Mouse (Mus musculus): ENCODE measurements around the gene Olfr1371. TPM values are rescaled to one million over a fixed set of nuclear protein-coding genes. Genes with fewer than 3 reads are reported as not detected.
A peak's percentile ranks its signal among the peaks of the same experiment; 100 is the strongest.

Gene Olfr1371
- polyA plus RNA-seq, 1 experiment from 2014 or later, result not detected

DNA sequence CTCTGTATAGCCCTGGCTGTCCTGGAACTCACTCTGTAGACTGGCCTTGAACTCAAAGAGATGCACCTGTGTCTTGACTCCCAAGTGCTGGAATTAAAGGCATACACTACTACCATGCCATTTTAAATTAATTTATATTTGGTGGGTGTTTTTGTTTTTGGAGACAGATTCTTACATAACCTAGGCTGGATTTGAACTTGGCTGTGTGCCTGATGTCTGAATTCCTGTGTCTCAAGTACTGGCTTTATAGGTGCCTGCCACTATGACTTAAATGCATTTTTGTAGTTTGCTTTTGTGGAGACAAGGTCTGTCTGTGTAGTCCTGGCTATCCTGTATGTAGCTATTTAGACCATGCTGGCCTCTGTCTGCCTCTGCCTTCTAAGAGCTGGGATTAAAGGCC is 20.7 kb upstream of the Olfr1371 start:
- Histone ChIP-seq H3K4me3 (replicated peaks) (0 out of 2 replicates have a peak overlapping the region, but pooled peaks have one; percentile 1), H3K36me3 (peaks cover 26% of the 10 kb centered on the region), H3K27ac (no peak overlapping the region), H3K4me2 (replicated peaks) (peak overlapping the region; percentile 4; the same call in 1 of the 2 replicates), H3K4me1 (replicated peaks) (peaks cover 31% of the 10 kb centered on the region), H3K9me3 (no peaks in the 10 kb centered on the region), H3K27me3 (no peaks in the 10 kb centered on the region), H3K9ac (replicated peaks) (no peak overlapping the region)
- no peak for ATAC-seq

DNA sequence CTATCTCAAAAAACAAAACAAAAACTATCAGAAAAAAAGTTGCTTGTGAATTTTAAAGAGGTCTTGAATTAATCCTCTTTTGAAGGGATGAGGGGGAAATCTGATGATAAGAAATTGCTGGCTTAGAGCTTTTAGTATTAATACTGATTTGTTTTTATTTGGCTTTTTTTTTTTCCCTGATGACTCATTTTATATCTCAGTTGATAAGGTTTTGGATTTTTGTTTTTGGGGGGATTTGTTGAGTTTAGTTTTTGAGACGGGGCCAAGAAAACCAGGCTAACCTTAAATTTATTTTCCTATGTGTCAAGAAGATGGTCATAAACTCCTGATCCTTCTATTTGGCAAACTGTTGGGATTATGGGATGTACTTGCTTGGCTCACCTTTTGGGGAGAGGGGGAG is 20.1 kb upstream of the Olfr1371 start:
- H3K27me3 ChIP-seq, result no peaks in the 10 kb centered on the region
- 0 out of 2 replicates have a peak overlapping the region, but pooled peaks have one; percentile 91 for H3K4me3 ChIP-seq (replicated peaks)
- peaks cover 31% of the 10 kb centered on the region for H3K4me1 ChIP-seq (replicated peaks)
- peak overlapping the region; percentile 80 for H3K4me2 ChIP-seq (replicated peaks)
- ATAC-seq, result no peak
- H3K27ac ChIP-seq, result no peak overlapping the region
- peak overlapping the region; percentile 99; the same call in 1 of the 2 replicates for H3K9ac ChIP-seq (replicated peaks)
- H3K36me3 ChIP-seq, result peaks cover 23% of the 10 kb centered on the region
- H3K9me3 ChIP-seq, result no peaks in the 10 kb centered on the region
- 92% methylated on average over 1 of the region's 1 CpGs for WGBS

DNA sequence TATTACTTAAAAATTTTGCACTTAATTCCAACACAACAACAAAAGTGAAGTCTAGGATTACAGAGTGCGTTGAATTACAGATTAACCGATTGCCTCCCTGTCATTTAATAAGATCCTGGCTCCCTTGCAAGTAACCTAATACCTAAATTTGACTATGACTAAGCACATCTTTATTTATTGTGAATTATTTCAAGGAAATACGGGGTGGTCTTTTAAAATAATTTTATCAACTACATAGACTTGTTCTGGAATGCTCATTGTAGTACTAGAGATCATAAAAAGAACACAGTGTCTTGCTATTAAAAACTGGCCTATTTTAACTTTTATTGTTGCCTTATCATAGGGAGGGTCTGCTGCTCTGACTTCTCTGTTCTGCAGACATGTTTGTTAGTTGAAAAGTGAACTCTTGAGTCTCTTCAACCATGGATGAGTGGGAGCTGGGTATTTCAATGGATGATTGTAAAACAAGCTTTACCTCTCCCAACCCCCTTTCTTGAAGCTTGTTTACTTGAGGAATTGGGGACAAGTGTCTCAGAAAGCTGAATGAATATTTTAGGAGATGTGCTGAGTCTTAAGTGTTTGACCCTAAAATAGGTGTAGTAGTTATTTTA is 19.4 kb upstream of the Olfr1371 start:
- peak overlapping the region; percentile 91 for H3K4me3 ChIP-seq (replicated peaks)
- H3K4me1 ChIP-seq (replicated peaks), result peaks cover 31% of the 10 kb centered on the region
- no peaks in the 10 kb centered on the region for H3K9me3 ChIP-seq
- ATAC-seq, result no peak
- H3K27ac ChIP-seq, result no peak overlapping the region
- peak overlapping the region; percentile 80 for H3K4me2 ChIP-seq (replicated peaks)
- H3K27me3 ChIP-seq, result no peaks in the 10 kb centered on the region
- peaks cover 17% of the 10 kb centered on the region for H3K36me3 ChIP-seq
- 33% methylated on average over 3 of the region's 3 CpGs for WGBS
- peak overlapping the region; percentile 99 for H3K9ac ChIP-seq (replicated peaks)

DNA sequence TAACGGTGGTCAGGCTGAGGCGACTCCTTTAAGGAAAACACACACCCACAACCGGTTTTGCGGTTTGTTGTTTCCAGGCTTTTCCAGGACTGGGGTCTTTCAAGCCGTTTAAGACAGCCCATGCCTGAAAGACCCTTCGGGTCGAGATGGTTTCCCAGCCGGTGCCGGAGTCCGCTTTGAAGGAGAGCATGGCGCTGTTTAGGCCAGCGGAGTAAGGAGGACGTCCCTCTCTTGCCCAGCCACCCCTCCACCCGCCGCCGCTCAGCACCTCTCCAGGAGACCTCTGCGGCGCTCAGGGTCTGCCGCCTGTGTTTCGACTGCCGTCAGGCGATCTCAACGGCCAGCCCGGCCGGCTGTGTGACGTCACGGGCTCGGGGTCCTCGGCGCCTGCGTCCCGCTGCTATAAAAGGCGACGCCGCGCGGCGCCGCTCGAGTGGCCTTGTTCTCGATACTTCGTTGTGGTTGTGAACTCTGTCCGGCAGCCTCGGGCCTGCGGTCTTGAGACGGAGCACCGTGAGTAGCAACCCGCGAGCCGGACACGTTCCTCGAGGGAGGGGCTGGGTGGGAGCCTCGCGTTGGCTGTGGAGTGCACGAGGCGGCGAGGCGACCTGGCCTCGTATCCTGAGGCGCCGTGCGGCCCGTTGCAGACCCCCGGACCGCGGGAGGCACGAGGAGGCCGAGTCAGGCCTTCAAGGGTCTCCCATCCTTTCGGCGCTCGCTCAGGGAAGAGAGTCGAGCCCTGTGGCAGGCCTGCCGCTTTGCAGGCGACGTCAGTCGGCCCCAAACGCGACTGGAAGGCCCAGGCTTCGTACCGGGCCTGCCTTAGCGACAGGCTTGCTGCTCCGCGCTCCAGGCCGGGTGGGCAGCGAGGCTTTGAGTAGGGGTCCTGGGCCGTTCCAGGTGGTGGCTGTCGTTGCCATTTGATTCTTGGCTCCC is 18.1 kb upstream of the Olfr1371 start, which contains the start of gene Skp1a:
Gene Skp1a, plus strand, starts transcription at position 390 of the 936 bp plus-strand sequence.
- H3K27ac ChIP-seq, result peak within 1 kb of the TSS; percentile 99
- H3K4me2 ChIP-seq (replicated peaks), result peak within 1 kb of the TSS; percentile 80
- peak; percentile 92 for ATAC-seq
- WGBS, result under 1% methylated on average over 87 of the region's 87 CpGs
- H3K4me1 ChIP-seq (replicated peaks), result peaks cover 31% of the 10 kb centered on the region
- H3K36me3 ChIP-seq, result peaks cover 6% of the 10 kb centered on the region; the same call in 1 of the 2 replicates
- no peaks in the 10 kb centered on the region for H3K27me3 ChIP-seq
- peak within 1 kb of the TSS; percentile 99 for H3K9ac ChIP-seq (replicated peaks)
- no peaks in the 10 kb centered on the region for H3K9me3 ChIP-seq
- peak within 1 kb of the TSS; percentile 91 for H3K4me3 ChIP-seq (replicated peaks)

DNA sequence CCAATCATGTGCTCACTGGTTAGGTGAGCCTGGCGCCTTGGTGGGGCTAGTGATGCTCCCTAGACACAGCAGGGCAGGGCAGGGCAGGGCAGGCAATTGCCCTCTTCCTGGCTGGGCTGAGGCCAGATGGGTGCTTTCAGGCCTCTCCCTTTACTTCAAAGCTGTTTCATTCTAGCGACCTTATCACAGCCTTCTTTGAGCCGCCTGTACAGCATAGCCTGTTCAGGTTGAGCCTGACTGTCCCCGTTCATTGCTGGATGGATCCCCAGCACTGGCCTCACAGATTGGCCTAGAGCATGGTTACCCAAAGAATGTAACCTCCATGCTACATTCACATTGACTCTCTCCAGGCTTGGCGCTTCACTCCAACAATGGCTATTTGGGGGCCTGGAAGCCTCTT is 16.9 kb upstream of the Olfr1371 start:
- H3K27ac ChIP-seq, result no peak overlapping the region
- H3K36me3 ChIP-seq, result peaks cover 1% of the 10 kb centered on the region; the same call in 1 of the 2 replicates
- H3K4me1 ChIP-seq (replicated peaks), result peaks cover 31% of the 10 kb centered on the region
- ATAC-seq, result no peak
- peak overlapping the region; percentile 99 for H3K9ac ChIP-seq (replicated peaks)
- no peaks in the 10 kb centered on the region for H3K27me3 ChIP-seq
- peak overlapping the region; percentile 91 for H3K4me3 ChIP-seq (replicated peaks)
- 59% methylated on average over 5 of the region's 5 CpGs for WGBS
- H3K9me3 ChIP-seq, result no peaks in the 10 kb centered on the region
- H3K4me2 ChIP-seq (replicated peaks), result peak overlapping the region; percentile 80

DNA sequence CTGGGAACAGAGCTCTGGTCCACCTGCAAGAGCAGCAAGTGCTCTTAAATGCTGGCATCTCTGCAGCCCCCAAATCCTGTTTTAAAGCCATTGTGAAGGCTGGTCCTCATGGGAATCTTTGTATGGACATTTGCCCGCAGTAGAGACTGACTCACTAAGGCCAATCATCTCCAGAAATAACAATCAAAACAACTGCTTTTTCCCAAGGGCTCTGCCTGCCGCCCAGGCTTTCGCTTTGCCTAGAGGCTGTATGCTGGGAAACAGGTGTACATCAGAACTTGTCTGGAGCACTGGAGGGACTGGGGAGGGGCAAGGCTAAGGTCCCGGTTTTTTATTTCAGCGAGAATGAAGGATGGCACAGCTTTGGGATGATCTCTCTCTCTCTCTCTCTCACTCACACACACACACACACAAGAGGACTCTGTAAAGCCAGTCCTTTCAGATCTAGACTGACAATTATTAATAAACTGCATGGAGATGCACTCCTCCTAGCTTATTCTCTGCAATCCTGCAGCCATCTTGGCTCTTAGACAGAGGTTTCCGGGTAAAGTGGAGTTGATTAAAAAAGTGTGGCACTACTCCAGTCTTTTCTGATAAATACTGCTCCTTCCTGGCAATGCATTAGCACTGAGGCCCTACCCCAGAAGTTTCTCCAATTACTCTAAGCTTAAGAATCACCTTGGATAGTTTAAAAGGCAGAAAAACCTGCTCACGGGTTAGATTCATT is 15.1 kb upstream of the Olfr1371 start:
- Histone ChIP-seq H3K4me2 (replicated peaks) (no peak overlapping the region), H3K9ac (replicated peaks) (no peak overlapping the region), H3K27ac (no peak overlapping the region), H3K4me1 (replicated peaks) (peaks cover 21% of the 10 kb centered on the region), H3K36me3 (no peaks in the 10 kb centered on the region), H3K27me3 (peaks cover 9% of the 10 kb centered on the region), H3K9me3 (no peaks in the 10 kb centered on the region), H3K4me3 (replicated peaks) (no peak overlapping the region)
- 83% methylated on average over 7 of the region's 7 CpGs for WGBS
- ATAC-seq, result no peak

DNA sequence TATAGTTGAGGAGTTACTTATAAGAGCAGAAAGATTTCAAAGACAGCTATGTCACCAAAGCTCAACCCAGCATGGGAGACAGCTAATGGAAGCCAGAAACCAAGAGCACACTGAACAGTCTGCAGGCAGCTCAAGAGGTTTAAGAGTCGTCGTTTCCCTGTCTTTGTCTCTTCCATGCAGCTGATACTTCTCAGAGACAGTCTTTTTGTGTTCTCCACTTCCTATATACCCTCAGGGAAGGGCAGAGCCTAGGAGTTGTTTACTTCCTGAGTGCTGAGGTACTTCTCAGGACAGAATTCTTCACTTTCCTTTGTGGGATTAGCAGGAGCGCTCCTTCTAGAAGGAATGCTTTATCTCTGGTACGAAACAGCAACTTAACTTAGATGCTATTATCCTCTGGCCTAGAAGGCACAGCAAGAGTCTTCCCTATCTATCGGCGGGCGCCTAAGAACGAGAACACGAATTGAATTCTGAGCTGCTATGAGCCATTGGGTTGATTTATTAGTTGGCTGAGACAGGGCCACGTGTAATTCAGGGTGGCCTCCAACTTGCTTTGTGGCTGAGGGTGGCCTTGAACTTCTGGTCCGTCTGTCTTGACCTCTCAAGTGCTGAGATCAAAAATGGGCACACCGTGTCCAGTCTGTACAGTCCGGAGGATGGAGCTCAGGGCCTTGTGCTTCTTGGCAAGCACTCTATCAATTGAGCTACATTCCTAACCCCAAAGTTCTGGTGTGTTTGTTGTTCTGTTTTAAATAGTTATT is 13.9 kb upstream of the Olfr1371 start:
- Histone ChIP-seq H3K36me3 (no peaks in the 10 kb centered on the region), H3K27ac (no peak overlapping the region), H3K9me3 (no peaks in the 10 kb centered on the region), H3K9ac (replicated peaks) (no peak overlapping the region), H3K4me1 (replicated peaks) (peaks cover 8% of the 10 kb centered on the region), H3K27me3 (peaks cover 11% of the 10 kb centered on the region), H3K4me2 (replicated peaks) (no peak overlapping the region), H3K4me3 (replicated peaks) (no peak overlapping the region)
- WGBS, result 77% methylated on average over 13 of the region's 13 CpGs
- ATAC-seq, result no peak

DNA sequence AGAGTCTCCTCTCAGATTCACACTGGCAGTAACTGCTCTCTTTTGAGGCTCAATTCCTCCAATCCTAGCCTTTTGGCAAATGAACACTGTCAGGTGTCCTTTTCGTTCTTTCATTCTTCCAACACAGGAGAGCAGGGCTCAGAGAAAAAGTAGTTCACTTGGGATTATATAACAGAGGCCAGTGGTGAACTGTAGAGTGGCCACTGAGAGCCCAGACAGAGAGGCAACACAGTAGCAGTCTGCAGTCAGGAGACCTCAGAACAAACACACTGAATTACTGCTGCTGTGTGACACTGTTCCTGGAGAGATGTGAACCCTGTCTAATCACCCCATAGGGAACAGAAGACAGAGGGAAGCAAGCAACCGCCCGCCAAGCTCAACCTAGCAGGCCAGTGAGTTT is 13.3 kb upstream of the Olfr1371 start:
- Histone ChIP-seq H3K4me1 (replicated peaks) (peaks cover 8% of the 10 kb centered on the region), H3K27me3 (peaks cover 11% of the 10 kb centered on the region), H3K27ac (no peak overlapping the region), H3K4me2 (replicated peaks) (no peak overlapping the region), H3K9me3 (no peaks in the 10 kb centered on the region), H3K9ac (replicated peaks) (no peak overlapping the region), H3K36me3 (no peaks in the 10 kb centered on the region), H3K4me3 (replicated peaks) (no peak overlapping the region)
- ATAC-seq, result no peak
- 79% methylated on average over 3 of the region's 3 CpGs for WGBS

DNA sequence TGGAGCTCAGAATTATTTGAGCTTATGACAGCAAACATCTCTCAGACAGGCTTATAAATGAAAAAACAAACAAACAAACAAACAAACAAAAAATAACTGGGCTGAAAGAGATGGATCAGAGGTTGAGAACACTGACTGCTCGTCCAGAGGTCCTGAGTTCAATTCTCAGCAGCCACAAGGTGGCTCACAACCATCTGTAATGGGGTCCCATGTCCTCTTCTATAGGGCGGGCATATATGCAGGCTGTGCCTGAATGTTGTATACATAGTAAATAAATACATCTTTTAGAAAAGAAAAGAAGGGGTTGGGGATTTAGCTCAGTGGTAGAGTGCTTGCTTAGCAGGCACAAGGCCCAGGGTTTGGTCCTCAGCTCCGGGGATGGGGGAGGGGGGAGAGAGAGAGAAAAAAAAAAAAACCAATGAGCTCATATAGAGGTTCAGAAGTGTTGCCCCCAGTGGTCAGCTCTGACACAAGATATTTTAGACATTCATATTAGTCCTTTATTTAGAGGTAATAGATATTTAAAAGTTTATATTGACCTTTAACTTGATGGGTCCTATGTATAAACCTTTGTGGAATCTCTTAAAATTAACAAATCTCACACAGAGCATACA is 12.3 kb upstream of the Olfr1371 start:
- peaks cover 11% of the 10 kb centered on the region for H3K27me3 ChIP-seq
- no peak overlapping the region for H3K9ac ChIP-seq (replicated peaks)
- H3K9me3 ChIP-seq, result no peaks in the 10 kb centered on the region
- peaks cover 7% of the 10 kb centered on the region for H3K4me1 ChIP-seq (replicated peaks)
- no peak overlapping the region for H3K4me3 ChIP-seq (replicated peaks)
- no peak overlapping the region for H3K27ac ChIP-seq
- no peaks in the 10 kb centered on the region for H3K36me3 ChIP-seq
- ATAC-seq, result no peak
- 68% methylated on average over 3 of the region's 3 CpGs for WGBS
- H3K4me2 ChIP-seq (replicated peaks), result no peak overlapping the region

DNA sequence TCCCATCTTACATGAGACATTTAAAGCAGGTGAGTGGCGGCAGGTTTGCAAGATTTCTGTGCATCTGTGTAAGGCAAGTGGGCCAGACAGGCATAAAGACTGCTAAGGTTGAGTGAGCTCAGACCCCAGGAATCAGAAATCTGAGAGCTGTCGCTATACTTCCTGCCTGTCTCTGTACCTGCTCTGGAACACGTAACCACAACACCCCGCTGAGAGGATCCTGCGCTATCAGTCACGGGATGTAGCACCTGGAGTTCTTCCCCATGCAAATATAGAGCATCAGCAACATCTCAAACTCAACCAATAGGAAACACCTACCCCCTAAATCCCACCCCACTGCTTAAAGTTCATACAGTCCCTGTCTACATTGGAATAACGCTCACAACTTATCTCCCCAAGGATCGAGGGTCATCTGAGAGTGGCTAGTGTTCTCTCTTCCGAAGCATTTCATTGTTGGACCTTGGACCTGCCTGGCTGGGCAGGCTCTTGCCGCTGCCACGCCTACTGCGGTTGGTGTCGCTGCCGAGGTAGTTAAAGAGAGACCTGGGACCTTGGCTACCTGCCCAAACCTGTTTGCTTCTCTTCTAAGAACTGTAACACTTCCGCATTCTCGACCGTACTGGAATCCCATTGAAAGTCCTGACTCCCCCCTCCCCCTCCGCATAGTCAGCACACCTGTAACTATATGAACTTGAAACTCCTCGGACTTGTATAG is 10.3 kb upstream of the Olfr1371 start:
- H3K4me2 ChIP-seq (replicated peaks), result 0 out of 2 replicates have a peak overlapping the region, but pooled peaks have one; percentile 11
- H3K36me3 ChIP-seq, result no peaks in the 10 kb centered on the region
- peaks cover 11% of the 10 kb centered on the region for H3K27me3 ChIP-seq
- no peak overlapping the region for H3K27ac ChIP-seq
- H3K9ac ChIP-seq (replicated peaks), result no peak overlapping the region
- no peak overlapping the region for H3K4me3 ChIP-seq (replicated peaks)
- ATAC-seq, result no peak
- WGBS, result 23% methylated on average over 19 of the region's 19 CpGs
- H3K4me1 ChIP-seq (replicated peaks), result peaks cover 2% of the 10 kb centered on the region; the same call in 1 of the 2 replicates
- no peaks in the 10 kb centered on the region for H3K9me3 ChIP-seq
